Mouse (Mus musculus) heart, adult 2 months (tissue): ENCODE results near the gene Slk.

Experiments used
- CTCF ChIP-seq: fragments of 200-600 bp; IDR thresholded peaks from 2 replicates; pipeline ENCODE4 v1.8.1; 2022; ENCODE audit warnings: antibody characterized with exemption, mild to moderate bottlenecking, moderate library complexity
- POLR2A ChIP-seq: fragments of 200-500 bp; IDR thresholded peaks from 2 replicates; pipeline ENCODE4 v1.6.1; 2011; ENCODE audit warnings: mild to moderate bottlenecking, low read depth, low read length, control low read depth; ENCODE audit not compliant: insufficient read depth

DNA sequence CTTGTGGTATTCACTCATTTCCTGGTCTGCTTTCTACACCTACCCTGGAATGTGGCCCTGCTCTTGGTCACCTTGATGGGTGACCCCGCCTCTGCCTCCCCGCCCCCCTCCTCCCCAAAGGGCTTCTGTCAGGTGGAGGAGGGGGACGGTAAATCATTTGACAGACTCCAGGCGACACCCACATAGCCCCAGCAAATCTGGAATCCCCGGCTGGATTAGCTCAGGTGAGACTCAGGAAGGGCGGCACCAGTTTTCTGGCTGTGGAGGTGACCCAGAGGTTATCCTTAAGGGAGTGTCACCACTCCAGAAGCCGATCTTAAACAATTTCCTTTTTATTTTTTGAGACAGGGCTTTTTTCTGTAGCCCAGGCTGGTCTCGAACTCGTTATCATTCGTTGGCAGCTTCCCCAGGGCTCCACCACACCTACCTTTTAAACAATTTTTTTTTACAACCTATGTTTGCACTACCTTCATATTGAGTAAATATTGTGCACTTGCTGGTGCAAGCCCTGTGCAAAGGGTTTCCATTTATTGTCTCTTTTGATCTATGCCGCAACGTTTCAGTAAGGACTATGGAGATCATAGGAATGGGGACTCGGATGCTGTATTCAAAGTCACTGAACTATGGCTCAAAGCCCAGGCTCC, 775 bp upstream of the Slk start:
- no peak for TF ChIP-seq POLR2A
- TF ChIP-seq CTCF = no peak
